Mouse (Mus musculus): ENCODE measurements around the gene Taar7a. TPM values are rescaled to one million over a fixed set of nuclear protein-coding genes. Genes with fewer than 3 reads are reported as not detected.

Gene Taar7a
- not detected in 2 replicates for polyA plus RNA-seq (2011; ENCODE audit: insufficient read depth, insufficient read length, low replicate concordance, missing spikeins)

- H3K27ac ChIP-seq (ENCODE audit: control insufficient read depth, insufficient read depth, low read depth, low read length, poor library complexity), result no peak within 1 kb of the TSS
- TF ChIP-seq POLR2A (IDR thresholded peaks at IDR 0.05; ENCODE audit: borderline replicate concordance, control insufficient read depth, low read depth, low read length), result no peak
- TF ChIP-seq CTCF (IDR thresholded peaks at IDR 0.05; ENCODE audit: control insufficient read depth, insufficient read depth, low read length), result no peak
- 84% methylated on average over 3 of the region's 3 CpGs for WGBS
- no peaks in the 10 kb centered on the region for H3K4me1 ChIP-seq (ENCODE audit: control insufficient read depth, insufficient read depth, low read length)
- H3K4me3 ChIP-seq (replicated peaks; ENCODE audit: control insufficient read depth, low read depth, low read length), result no peak within 1 kb of the TSS
Measured at GRCm38 (mm10) chr10:23993381-23993780, at the start of gene Taar7a. Gene Taar7a (minus strand): TSS chr10:23993481.

GRCm38 (mm10) chr10:24040120-24040869 is 47.0 kb upstream of the Taar7a start:
- no peak overlapping the region for H3K27ac ChIP-seq (ENCODE audit: control insufficient read depth, insufficient read depth, low read depth, low read length, poor library complexity)
- TF ChIP-seq CTCF (IDR thresholded peaks at IDR 0.05; ENCODE audit: control insufficient read depth, insufficient read depth, low read length) (no peak), POLR2A (IDR thresholded peaks at IDR 0.05; ENCODE audit: borderline replicate concordance, control insufficient read depth, low read depth, low read length) (no peak)
- no peak overlapping the region for H3K4me3 ChIP-seq (replicated peaks; ENCODE audit: control insufficient read depth, low read depth, low read length)
- 66% methylated on average over 2 of the region's 2 CpGs for WGBS
- no peaks in the 10 kb centered on the region for H3K4me1 ChIP-seq (ENCODE audit: control insufficient read depth, insufficient read depth, low read length)

- 83% methylated on average over 2 of the region's 2 CpGs for WGBS
- TF ChIP-seq CTCF (IDR thresholded peaks at IDR 0.05; ENCODE audit: control insufficient read depth, insufficient read depth, low read length), result no peak
- no peak for TF ChIP-seq POLR2A (IDR thresholded peaks at IDR 0.05; ENCODE audit: borderline replicate concordance, control insufficient read depth, low read depth, low read length)
- no peak within 1 kb of the TSS for H3K4me3 ChIP-seq (replicated peaks; ENCODE audit: control insufficient read depth, low read depth, low read length)
- no peak within 1 kb of the TSS; the same call in 1 of the 2 replicates for H3K27ac ChIP-seq (ENCODE audit: control insufficient read depth, insufficient read depth, low read depth, low read length, poor library complexity)
- H3K4me1 ChIP-seq (ENCODE audit: control insufficient read depth, insufficient read depth, low read length), result no peaks in the 10 kb centered on the region
Measured at GRCm38 (mm10) chr10:24037314-24037713, 44.0 kb upstream of the Taar7a start, which contains the start of gene Taar7e. Gene Taar7e (plus strand): TSS chr10:24037614.

GRCm38 (mm10) chr10:24031347-24031746 is 38.1 kb upstream of the Taar7a start:
- TF ChIP-seq CTCF (IDR thresholded peaks at IDR 0.05; ENCODE audit: control insufficient read depth, insufficient read depth, low read length), result no peak
- TF ChIP-seq POLR2A (IDR thresholded peaks at IDR 0.05; ENCODE audit: borderline replicate concordance, control insufficient read depth, low read depth, low read length), result no peak
- Histone ChIP-seq H3K4me3 (replicated peaks; ENCODE audit: control insufficient read depth, low read depth, low read length) (no peak overlapping the region), H3K4me1 (ENCODE audit: control insufficient read depth, insufficient read depth, low read length) (no peaks in the 10 kb centered on the region)

GRCm38 (mm10) chr10:24026922-24027321 is 33.6 kb upstream of the Taar7a start, which contains the start of gene Taar7d:
Gene Taar7d (plus strand): TSS chr10:24027222.
- Histone ChIP-seq H3K4me3 (replicated peaks; ENCODE audit: control insufficient read depth, low read depth, low read length) (no peak within 1 kb of the TSS), H3K27ac (ENCODE audit: control insufficient read depth, insufficient read depth, low read depth, low read length, poor library complexity) (no peak within 1 kb of the TSS), H3K4me1 (ENCODE audit: control insufficient read depth, insufficient read depth, low read length) (no peaks in the 10 kb centered on the region)
- TF ChIP-seq CTCF (IDR thresholded peaks at IDR 0.05; ENCODE audit: control insufficient read depth, insufficient read depth, low read length) (no peak), POLR2A (IDR thresholded peaks at IDR 0.05; ENCODE audit: borderline replicate concordance, control insufficient read depth, low read depth, low read length) (no peak)

More at GRCm38 (mm10) chr10:24031347-24031746, 38.1 kb upstream of the Taar7a start:
- no peak overlapping the region for H3K27ac ChIP-seq (ENCODE audit: control insufficient read depth, insufficient read depth, low read depth, low read length, poor library complexity)

- Histone ChIP-seq H3K4me1 (ENCODE audit: control insufficient read depth, insufficient read depth, low read length) (no peaks in the 10 kb centered on the region), H3K4me3 (replicated peaks; ENCODE audit: control insufficient read depth, low read depth, low read length) (no peak overlapping the region), H3K27ac (ENCODE audit: control insufficient read depth, insufficient read depth, low read depth, low read length, poor library complexity) (no peak overlapping the region)
- 68% methylated on average over 1 of the region's 1 CpGs for WGBS
- TF ChIP-seq POLR2A (IDR thresholded peaks at IDR 0.05; ENCODE audit: borderline replicate concordance, control insufficient read depth, low read depth, low read length) (no peak), CTCF (IDR thresholded peaks at IDR 0.05; ENCODE audit: control insufficient read depth, insufficient read depth, low read length) (no peak)
Measured at GRCm38 (mm10) chr10:24008143-24008542, 14.9 kb upstream of the Taar7a start.

GRCm38 (mm10) chr10:24007034-24007433 is 13.8 kb upstream of the Taar7a start:
- no peak overlapping the region for H3K27ac ChIP-seq (ENCODE audit: control insufficient read depth, insufficient read depth, low read depth, low read length, poor library complexity)
- no peaks in the 10 kb centered on the region for H3K4me1 ChIP-seq (ENCODE audit: control insufficient read depth, insufficient read depth, low read length)
- TF ChIP-seq POLR2A (IDR thresholded peaks at IDR 0.05; ENCODE audit: borderline replicate concordance, control insufficient read depth, low read depth, low read length) (no peak), CTCF (IDR thresholded peaks at IDR 0.05; ENCODE audit: control insufficient read depth, insufficient read depth, low read length) (no peak)
- WGBS, result 53% methylated on average over 2 of the region's 2 CpGs
- no peak overlapping the region for H3K4me3 ChIP-seq (replicated peaks; ENCODE audit: control insufficient read depth, low read depth, low read length)

GRCm38 (mm10) chr10:24006442-24006841 is 13.2 kb upstream of the Taar7a start:
- no peak for TF ChIP-seq CTCF (IDR thresholded peaks at IDR 0.05; ENCODE audit: control insufficient read depth, insufficient read depth, low read length)
- TF ChIP-seq POLR2A (IDR thresholded peaks at IDR 0.05; ENCODE audit: borderline replicate concordance, control insufficient read depth, low read depth, low read length), result no peak
- Histone ChIP-seq H3K4me3 (replicated peaks; ENCODE audit: control insufficient read depth, low read depth, low read length) (no peak overlapping the region), H3K27ac (ENCODE audit: control insufficient read depth, insufficient read depth, low read depth, low read length, poor library complexity) (no peak overlapping the region), H3K4me1 (ENCODE audit: control insufficient read depth, insufficient read depth, low read length) (no peaks in the 10 kb centered on the region)
- WGBS, result 63% methylated on average over 1 of the region's 1 CpGs
